Mouse (Mus musculus): Measurements from ENCODE around the gene Map2k7. TPM values are rescaled to one million over a fixed set of nuclear protein-coding genes. Genes with fewer than 3 reads are reported as not detected.
A peak's percentile ranks its signal among the peaks of the same experiment; 100 is the strongest.
"Not testable (repeated sequence)": the region's sequence is repeated elsewhere in the genome, so short reads cannot be mapped to it uniquely, and the experiment has no call there.

Gene Map2k7
- polyA plus RNA-seq, 1 experiment from 2014 or later = 20.4 TPM

GRCm38 (mm10) chr8:4252116-4252760 is 13.7 kb downstream of the Map2k7 start:
- Histone ChIP-seq H3K27ac (ENCODE audit: low read depth, low read length) (no peak overlapping the region), H3K9me3 (ENCODE audit: control insufficient read depth, low read length) (no peaks in the 10 kb centered on the region), H3K4me1 (replicated peaks; ENCODE audit: control insufficient read depth, insufficient read depth, low read length) (peaks cover 13% of the 10 kb centered on the region), H3K4me3 (ENCODE audit: low read depth, low read length) (peak overlapping the region; percentile 81), H3K27me3 (ENCODE audit: control insufficient read depth, insufficient read depth, low read length) (no peaks in the 10 kb centered on the region), H3K9ac (ENCODE audit: low read depth, low read length) (peak overlapping the region; percentile 77), H3K4me2 (replicated peaks; ENCODE audit: low read depth, low read length) (peak overlapping the region; percentile 31), H3K36me3 (ENCODE audit: control insufficient read depth, insufficient read depth, low read length) (peaks cover 6% of the 10 kb centered on the region; the same call in 1 of the 2 replicates)
- peak; percentile 0; the same call in 1 of the 2 replicates for ATAC-seq (ENCODE audit: low FRiP score)
- DNase-seq (ENCODE audit: low spot score) = no peak
- 47% methylated on average over 8 of the region's 8 CpGs for WGBS

DNA sequence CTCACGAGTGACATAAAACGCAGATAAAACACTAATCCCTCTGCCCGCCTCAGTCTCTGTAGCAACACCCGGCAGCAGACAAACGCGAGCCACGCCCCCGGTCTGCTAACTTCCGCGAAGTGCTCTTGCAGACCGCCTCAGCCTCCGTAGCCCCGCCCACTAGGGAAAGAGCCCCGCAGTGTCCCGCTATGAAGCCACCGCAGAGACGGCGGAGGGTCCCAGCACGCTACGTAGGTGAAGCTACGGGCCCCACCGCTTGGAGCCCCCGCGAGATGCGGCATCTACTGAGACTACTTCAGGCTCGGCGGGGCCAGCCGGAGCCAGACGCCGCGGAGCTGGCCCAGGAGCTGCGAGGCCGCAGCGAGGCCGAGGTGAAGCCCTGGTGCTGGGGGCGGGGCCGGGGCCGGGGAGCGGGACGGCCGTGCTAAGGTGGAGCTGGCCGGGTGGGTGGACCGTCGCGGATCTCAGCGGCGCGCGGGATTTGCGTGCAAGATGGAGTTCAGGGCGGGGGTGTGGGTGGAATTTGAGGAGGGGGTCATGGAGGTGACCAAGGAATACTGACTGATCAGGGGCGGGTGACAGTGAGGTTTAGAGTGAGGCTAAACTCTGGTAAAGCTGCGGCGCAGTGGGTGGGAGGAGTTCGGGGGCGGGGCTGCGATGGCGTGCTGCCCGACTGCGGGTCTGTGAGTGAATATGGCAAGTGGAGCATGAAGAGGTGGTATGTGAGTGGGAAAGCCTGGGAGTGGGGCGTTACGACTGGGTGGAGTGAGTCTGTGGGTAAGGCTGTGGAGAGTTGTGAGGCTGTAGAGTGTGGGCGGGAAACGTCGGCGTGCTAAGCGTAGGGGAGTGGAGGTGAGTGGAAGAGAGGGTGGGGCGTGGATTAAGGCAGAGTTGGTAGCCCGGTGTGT is 14.6 kb downstream of the Map2k7 start, which contains the start of gene Snapc2:
Gene Snapc2, plus strand, starts transcription at position 147 of the 908 bp plus-strand sequence.
- H3K9ac ChIP-seq (ENCODE audit: low read depth, low read length) = peak within 1 kb of the TSS; percentile 77
- ATAC-seq (ENCODE audit: low FRiP score) (peak; percentile 91), DNase-seq (ENCODE audit: low spot score) (peak; percentile 98)
- WGBS = under 1% methylated on average over 65 of the region's 69 CpGs
- H3K36me3 ChIP-seq (ENCODE audit: control insufficient read depth, insufficient read depth, low read length) = peaks cover 6% of the 10 kb centered on the region; the same call in 1 of the 2 replicates
- peak within 1 kb of the TSS; percentile 81 for H3K4me3 ChIP-seq (ENCODE audit: low read depth, low read length)
- no peaks in the 10 kb centered on the region for H3K9me3 ChIP-seq (ENCODE audit: control insufficient read depth, low read length)
- peak within 1 kb of the TSS; percentile 78 for H3K4me2 ChIP-seq (replicated peaks; ENCODE audit: low read depth, low read length)
- H3K27me3 ChIP-seq (ENCODE audit: control insufficient read depth, insufficient read depth, low read length) = no peaks in the 10 kb centered on the region
- peaks cover 18% of the 10 kb centered on the region for H3K4me1 ChIP-seq (replicated peaks; ENCODE audit: control insufficient read depth, insufficient read depth, low read length)
- peak within 1 kb of the TSS; percentile 83 for H3K27ac ChIP-seq (ENCODE audit: low read depth, low read length)

- H3K9ac ChIP-seq (ENCODE audit: low read depth, low read length) = peak overlapping the region; percentile 77; the same call in 1 of the 2 replicates
- peak; percentile 25 for DNase-seq (ENCODE audit: low spot score)
- no peak overlapping the region for H3K27ac ChIP-seq (ENCODE audit: low read depth, low read length)
- peak overlapping the region; percentile 78 for H3K4me2 ChIP-seq (replicated peaks; ENCODE audit: low read depth, low read length)
- peak overlapping the region; percentile 81 for H3K4me3 ChIP-seq (ENCODE audit: low read depth, low read length)
- H3K36me3 ChIP-seq (ENCODE audit: control insufficient read depth, insufficient read depth, low read length) = peaks cover 6% of the 10 kb centered on the region; the same call in 1 of the 2 replicates
- H3K4me1 ChIP-seq (replicated peaks; ENCODE audit: control insufficient read depth, insufficient read depth, low read length) = peaks cover 18% of the 10 kb centered on the region
- no peak for ATAC-seq (ENCODE audit: low FRiP score)
- 67% methylated on average over 6 of the region's 6 CpGs for WGBS
- no peaks in the 10 kb centered on the region for H3K9me3 ChIP-seq (ENCODE audit: control insufficient read depth, low read length)
- no peaks in the 10 kb centered on the region for H3K27me3 ChIP-seq (ENCODE audit: control insufficient read depth, insufficient read depth, low read length)
Measured at GRCm38 (mm10) chr8:4254001-4254400, 15.5 kb downstream of the Map2k7 start.

DNA sequence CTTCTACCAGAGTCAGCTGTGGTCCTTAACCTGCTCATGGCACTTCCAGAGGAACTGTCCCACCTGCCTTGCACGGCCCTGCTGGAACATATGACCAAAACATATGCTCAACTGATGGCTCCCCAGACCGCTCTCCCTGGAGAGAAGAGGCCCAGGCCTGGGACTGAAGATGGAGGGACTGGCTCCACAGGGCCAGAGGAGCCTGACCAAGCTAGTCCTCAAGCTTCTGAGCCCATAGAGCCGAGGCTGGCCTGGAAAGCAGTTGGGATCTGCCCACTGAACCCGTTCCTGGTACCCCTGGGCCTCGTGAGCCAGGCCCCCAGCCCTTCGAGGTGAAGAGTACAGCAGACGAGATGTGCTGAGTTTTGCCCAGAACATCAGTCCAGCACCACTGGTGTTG is 16.9 kb downstream of the Map2k7 start:
- H3K4me2 ChIP-seq (replicated peaks; ENCODE audit: low read depth, low read length); H3K4me3 ChIP-seq (ENCODE audit: low read depth, low read length); ATAC-seq (ENCODE audit: low FRiP score); H3K9ac ChIP-seq (ENCODE audit: low read depth, low read length); H3K36me3 ChIP-seq (ENCODE audit: control insufficient read depth, insufficient read depth, low read length); H3K27ac ChIP-seq (ENCODE audit: low read depth, low read length); DNase-seq (ENCODE audit: low spot score); H3K9me3 ChIP-seq (ENCODE audit: control insufficient read depth, low read length); H3K27me3 ChIP-seq (ENCODE audit: control insufficient read depth, insufficient read depth, low read length): not testable (repeated sequence)
- 88% methylated on average over 7 of the region's 7 CpGs for WGBS
- peaks cover 16% of the 10 kb centered on the region for H3K4me1 ChIP-seq (replicated peaks; ENCODE audit: control insufficient read depth, insufficient read depth, low read length)

GRCm38 (mm10) chr8:4256911-4257310 is 18.4 kb downstream of the Map2k7 start:
- Histone ChIP-seq H3K36me3 (ENCODE audit: control insufficient read depth, insufficient read depth, low read length) (peaks cover 8% of the 10 kb centered on the region; the same call in 1 of the 2 replicates), H3K9ac (ENCODE audit: low read depth, low read length) (no peak overlapping the region)

GRCm38 (mm10) chr8:4257350-4257749 is 18.8 kb downstream of the Map2k7 start:
- Histone ChIP-seq H3K4me3 (ENCODE audit: low read depth, low read length) (no peak overlapping the region), H3K27me3 (ENCODE audit: control insufficient read depth, insufficient read depth, low read length) (no peaks in the 10 kb centered on the region), H3K4me1 (replicated peaks; ENCODE audit: control insufficient read depth, insufficient read depth, low read length) (peaks cover 16% of the 10 kb centered on the region), H3K4me2 (replicated peaks; ENCODE audit: low read depth, low read length) (peak overlapping the region; percentile 80; the same call in 1 of the 2 replicates), H3K9me3 (ENCODE audit: control insufficient read depth, low read length) (no peaks in the 10 kb centered on the region), H3K27ac (ENCODE audit: low read depth, low read length) (no peak overlapping the region), H3K36me3 (ENCODE audit: control insufficient read depth, insufficient read depth, low read length) (peaks cover 8% of the 10 kb centered on the region; the same call in 1 of the 2 replicates), H3K9ac (ENCODE audit: low read depth, low read length) (peak overlapping the region; percentile 11; the same call in 1 of the 2 replicates)
- DNase-seq (ENCODE audit: low spot score) = no peak
- no peak for ATAC-seq (ENCODE audit: low FRiP score)
- 87% methylated on average over 4 of the region's 4 CpGs for WGBS

More at GRCm38 (mm10) chr8:4256911-4257310, 18.4 kb downstream of the Map2k7 start:
- Histone ChIP-seq H3K27ac (ENCODE audit: low read depth, low read length) (no peak overlapping the region), H3K4me1 (replicated peaks; ENCODE audit: control insufficient read depth, insufficient read depth, low read length) (peaks cover 16% of the 10 kb centered on the region), H3K9me3 (ENCODE audit: control insufficient read depth, low read length) (no peaks in the 10 kb centered on the region), H3K4me3 (ENCODE audit: low read depth, low read length) (no peak overlapping the region), H3K4me2 (replicated peaks; ENCODE audit: low read depth, low read length) (peak overlapping the region; percentile 80), H3K27me3 (ENCODE audit: control insufficient read depth, insufficient read depth, low read length) (no peaks in the 10 kb centered on the region)
- ATAC-seq (ENCODE audit: low FRiP score) (no peak), DNase-seq (ENCODE audit: low spot score) (no peak)
- 76% methylated on average over 4 of the region's 4 CpGs for whole genome bisulfite sequencing

GRCm38 (mm10) chr8:4258233-4258632 is 19.7 kb downstream of the Map2k7 start:
- DNase-seq (ENCODE audit: low spot score) (peak; percentile 92), ATAC-seq (ENCODE audit: low FRiP score) (peak; percentile 72)
- Histone ChIP-seq H3K27me3 (ENCODE audit: control insufficient read depth, insufficient read depth, low read length) (no peaks in the 10 kb centered on the region), H3K9ac (ENCODE audit: low read depth, low read length) (peak overlapping the region; percentile 95), H3K9me3 (ENCODE audit: control insufficient read depth, low read length) (no peaks in the 10 kb centered on the region), H3K27ac (ENCODE audit: low read depth, low read length) (peak overlapping the region; percentile 96), H3K4me2 (replicated peaks; ENCODE audit: low read depth, low read length) (peak overlapping the region; percentile 80), H3K4me3 (ENCODE audit: low read depth, low read length) (peak overlapping the region; percentile 93), H3K4me1 (replicated peaks; ENCODE audit: control insufficient read depth, insufficient read depth, low read length) (peaks cover 16% of the 10 kb centered on the region), H3K36me3 (ENCODE audit: control insufficient read depth, insufficient read depth, low read length) (peaks cover 8% of the 10 kb centered on the region; the same call in 1 of the 2 replicates)
- 2% methylated on average over 34 of the region's 35 CpGs for WGBS

GRCm38 (mm10) chr8:4258678-4259077 is 20.1 kb downstream of the Map2k7 start:
- H3K4me2 ChIP-seq (replicated peaks; ENCODE audit: low read depth, low read length) = peak overlapping the region; percentile 80
- under 1% methylated on average over 27 of the region's 32 CpGs for WGBS
- H3K4me3 ChIP-seq (ENCODE audit: low read depth, low read length) = peak overlapping the region; percentile 93
- H3K27ac ChIP-seq (ENCODE audit: low read depth, low read length) = peak overlapping the region; percentile 96
- peaks cover 13% of the 10 kb centered on the region for H3K4me1 ChIP-seq (replicated peaks; ENCODE audit: control insufficient read depth, insufficient read depth, low read length)
- no peaks in the 10 kb centered on the region for H3K27me3 ChIP-seq (ENCODE audit: control insufficient read depth, insufficient read depth, low read length)
- peaks cover 8% of the 10 kb centered on the region; the same call in 1 of the 2 replicates for H3K36me3 ChIP-seq (ENCODE audit: control insufficient read depth, insufficient read depth, low read length)
- peak overlapping the region; percentile 95 for H3K9ac ChIP-seq (ENCODE audit: low read depth, low read length)
- DNase-seq (ENCODE audit: low spot score) (no peak), ATAC-seq (ENCODE audit: low FRiP score) (peak; percentile 86)
- no peaks in the 10 kb centered on the region for H3K9me3 ChIP-seq (ENCODE audit: control insufficient read depth, low read length)
